Mouse (Mus musculus): ENCODE measurements at regions not wholly inside any gene's neighbourhood (a gene's known extent, or its start where the extent isn't known, plus 50 kb on each side); places are given as distances from the start of the nearest gene placed in this dataset.

DNA sequence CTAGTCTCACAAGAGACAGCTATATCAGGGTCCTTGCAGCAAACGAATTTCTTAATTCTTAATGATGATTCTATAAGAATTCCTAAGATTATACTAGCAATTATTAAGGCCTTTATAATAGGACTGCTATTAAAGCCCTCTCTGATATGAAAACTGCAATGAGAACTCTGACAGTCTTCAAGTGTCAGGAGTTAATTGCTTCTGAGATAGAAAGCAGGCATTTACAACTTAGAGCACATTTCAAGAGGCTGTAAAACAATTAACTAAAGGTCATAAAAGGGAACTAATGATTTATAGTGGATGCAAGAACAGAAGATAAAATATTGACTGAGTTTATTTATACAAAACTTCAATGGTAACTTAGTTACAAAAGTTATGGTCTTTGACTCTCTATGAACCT is 84.9 kb upstream of the Phlpp1 start:
- no peak for DNase-seq

DNA sequence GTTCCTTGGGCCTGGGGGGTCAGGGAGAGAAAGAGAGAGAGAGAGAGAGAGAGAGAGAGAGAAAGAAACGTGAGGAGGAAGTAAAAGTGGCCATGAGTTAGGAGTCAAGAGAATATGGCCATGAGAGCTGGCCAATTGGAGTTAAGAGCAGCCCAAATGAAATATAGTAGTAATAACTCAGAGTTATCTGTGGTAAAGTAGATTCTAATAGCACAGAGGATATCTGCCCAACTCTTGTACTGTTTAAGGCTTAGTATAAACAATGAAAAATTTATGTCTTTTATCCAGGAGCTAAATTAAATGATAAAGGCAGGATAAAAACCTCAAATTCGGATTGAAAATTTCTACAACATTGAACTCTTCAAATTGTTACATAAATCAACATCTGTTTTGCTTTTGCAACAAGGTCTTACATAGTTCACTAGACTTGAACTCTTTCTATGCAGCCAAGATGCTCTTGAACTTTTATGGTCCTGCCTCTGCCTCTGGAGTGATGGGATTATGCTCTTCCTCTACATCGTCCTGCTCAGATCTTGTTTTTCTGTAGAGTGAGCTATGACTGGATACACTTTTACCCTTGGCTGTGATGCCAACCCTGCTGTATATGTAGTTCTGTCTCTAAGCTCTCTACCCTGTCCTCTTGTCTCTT is 78.5 kb upstream of the Phlpp1 start:
- DNase-seq: no peak

DNA sequence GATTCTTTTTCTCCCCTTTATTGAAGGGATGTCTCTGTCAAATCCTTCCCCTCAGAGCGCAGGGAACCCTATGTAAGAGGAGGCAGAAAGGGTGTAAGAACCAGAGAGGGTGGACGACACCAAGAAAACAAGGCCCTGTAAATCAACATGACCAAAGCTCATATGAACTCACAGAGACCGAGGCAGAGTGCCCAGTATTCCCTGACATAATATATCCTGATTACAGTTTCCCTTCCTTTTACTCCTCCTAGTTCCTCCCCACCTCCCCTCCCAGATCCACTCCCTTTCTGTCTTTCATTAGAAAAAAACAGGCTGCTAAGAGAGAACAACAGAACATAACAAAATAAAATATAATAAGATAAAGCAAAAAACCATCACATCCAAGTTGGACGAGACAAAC is 77.7 kb upstream of the Phlpp1 start:
- no peak for DNase-seq

DNA sequence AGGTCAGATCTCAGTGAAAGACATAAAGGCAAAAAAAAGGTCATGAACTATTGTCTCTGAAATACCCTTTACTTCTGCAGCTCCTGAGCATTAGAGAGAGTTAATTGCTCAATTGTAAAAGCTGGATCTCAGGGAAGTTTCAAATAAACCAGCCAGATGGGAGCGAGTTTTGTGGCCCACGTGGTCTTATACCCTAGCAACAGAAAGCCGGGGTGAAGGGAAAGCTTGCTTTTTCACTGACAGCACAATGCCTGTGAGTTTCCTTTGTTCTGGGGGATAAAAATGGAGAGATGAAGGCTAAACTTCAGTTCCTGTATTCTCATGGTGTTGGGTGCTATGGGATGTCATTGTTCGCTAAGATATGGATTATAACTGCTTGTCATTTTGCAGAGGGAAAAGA is 75.2 kb upstream of the Phlpp1 start:
- peak; percentile 16 for DNase-seq

DNA sequence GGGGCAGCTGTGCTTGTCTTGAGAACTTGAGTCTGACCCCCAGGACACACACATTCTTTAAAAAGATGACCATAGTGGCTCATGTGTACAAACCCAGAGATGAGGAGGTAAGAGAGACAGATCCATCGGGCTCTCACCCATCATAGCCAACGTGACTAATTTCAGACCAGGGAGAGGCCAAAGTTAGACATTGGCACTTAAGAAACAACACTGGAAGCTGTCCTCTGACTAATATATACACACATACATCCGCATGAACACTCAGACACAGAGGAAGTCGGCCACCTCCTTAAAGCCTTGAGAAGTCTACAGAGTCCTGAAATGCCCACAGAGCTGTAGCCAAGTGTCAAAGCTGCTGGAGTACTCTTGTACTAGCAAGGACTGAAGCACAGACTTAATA is 74.4 kb upstream of the Phlpp1 start:
- DNase-seq: no peak

DNA sequence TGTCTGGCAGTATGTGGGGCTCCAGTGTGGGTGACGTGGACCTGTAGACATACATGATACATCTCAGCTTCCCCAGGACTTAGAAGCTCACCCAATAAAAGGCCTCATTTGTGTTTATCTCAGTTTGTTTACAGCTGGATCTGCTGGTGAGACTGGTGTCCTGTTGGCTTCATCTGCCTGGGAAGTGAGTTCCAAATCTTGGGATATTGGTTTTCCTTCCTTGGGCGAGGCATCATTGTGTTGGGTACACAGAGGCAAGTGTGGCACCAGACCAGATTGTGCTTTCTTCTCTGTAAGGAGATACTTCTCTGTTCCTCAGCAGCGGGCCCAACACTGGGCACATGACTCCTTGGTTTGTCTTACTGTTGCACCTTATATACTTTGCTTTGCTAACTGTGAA is 70.9 kb upstream of the Phlpp1 start:
- no peak for DNase-seq

DNA sequence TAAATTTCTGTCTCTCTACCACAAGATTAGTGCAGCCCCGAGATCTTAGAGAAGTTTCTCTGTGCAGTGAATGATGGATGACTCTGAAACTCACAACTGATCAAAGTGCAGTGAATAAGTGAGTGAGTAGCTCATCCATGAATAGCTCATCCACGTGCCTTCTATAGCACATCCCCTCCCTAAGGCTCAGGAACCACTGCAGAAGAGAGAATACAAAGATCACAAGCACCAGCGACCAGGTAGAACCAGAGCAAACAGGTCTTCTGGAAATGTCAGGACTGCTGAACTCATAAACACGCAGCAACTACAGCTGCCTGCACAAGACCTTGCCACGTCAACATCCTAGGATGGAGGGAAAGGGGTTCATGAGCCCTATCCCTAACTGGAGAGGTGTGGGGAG is 69.0 kb upstream of the Phlpp1 start:
- no peak for DNase-seq

DNA sequence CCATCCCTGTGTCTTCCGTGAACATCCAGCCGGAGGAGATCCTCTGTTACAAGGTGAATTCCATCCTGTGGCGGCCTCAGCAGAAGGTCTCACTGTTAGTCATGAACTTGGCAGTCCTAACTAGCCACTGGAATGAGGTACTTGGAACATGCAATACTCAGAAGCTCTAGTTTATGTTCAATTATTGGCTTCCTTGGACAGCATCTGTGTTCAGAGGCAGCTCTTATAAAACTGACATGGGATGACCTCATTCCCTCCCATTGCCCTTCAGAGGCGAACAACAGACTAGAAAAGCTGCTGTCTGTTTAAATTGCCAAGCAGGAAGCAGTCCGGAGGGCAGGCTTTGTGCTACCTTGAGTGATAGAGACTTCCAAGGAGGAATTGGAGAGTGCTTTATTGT is 62.5 kb upstream of the Phlpp1 start:
- no peak for DNase-seq

Data from right cerebral cortex, postnatal 14 days (tissue).